Mouse (Mus musculus): ENCODE data around the gene Sult6b2. TPM values are rescaled to one million over a fixed set of nuclear protein-coding genes. Genes with fewer than 3 reads are reported as not detected.

Sult6b2 gene
- polyA plus RNA-seq (2021), result 0.04 TPM

DNA sequence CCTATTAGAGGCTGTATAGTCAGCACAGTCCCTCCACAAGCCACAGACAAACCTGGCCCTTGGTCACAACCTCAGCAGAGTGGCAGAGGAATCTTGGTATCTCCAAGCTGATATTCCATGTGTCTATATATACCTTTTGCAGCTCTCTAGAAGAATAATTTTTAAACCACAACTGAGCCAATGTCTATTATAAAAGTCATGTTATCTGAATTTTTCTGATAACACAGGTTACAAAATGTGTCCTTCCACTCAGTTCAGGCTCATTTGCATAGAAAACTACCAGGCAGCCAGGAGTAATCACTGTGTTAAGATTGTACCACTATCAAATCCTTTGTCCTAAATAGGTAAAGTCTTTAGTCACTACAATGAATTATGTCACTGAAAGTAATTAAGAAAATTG is at the start of gene Sult6b2:
Gene Sult6b2, minus strand, starts transcription at position 101 of the 400 bp plus-strand sequence.
- CTCF ChIA-PET, result no interaction called here

DNA sequence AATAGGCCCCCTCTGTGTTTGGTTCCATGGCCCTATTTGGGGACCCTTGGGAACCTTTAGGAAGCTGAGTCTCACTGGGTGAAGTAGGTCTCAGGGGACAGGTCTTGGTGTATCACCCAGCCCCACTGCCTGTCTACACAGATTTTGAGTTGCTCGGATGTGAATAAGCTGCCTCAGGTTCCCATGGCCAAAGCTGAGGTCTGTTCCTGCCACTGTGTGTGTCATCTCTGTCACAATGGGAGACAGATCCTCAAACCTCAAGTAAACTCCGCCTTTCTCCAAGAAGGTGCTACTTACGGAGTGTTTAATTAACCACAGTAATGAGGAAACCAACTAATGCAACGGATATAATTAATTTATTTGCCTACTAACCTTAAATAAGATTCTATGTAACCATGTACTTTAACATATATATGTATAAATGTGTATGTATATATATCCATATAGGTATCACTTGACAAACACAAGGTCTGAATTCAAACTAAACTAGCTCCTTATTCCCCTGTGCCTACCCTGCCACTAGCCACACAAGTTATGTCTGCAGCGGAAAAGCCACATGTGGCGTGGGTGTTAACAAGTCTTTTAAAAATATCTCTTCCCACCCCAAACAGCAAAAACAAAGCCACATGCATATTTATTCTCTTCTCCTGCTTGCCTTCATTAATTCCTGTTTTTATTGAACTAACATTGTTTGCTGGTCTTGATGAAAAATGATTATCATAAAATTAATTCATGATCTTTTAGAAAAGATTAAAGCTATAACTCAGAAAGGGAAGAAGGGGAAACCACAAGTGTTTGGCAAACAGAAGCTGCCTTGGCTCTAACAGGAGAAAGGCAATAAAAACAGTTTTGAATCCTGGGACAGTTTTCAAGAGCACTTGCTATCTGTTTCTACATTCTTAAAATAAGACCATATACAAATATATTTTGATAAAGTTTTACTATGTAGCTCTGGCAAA is 48.4 kb upstream of the Sult6b2 start:
- H3K27me3 ChIP-seq, result no peaks in the 10 kb centered on the region
- no peak for DNase-seq (ENCODE audit: low read depth, low spot score)
- in situ Hi-C loops (cut with MboI; ENCODE audit: low pct_unique_long_range_greater_than_20kb), result no loop called here

More for the DNA sequence above, at the start of gene Sult6b2:
- no peak for DNase-seq (ENCODE audit: low read depth, low spot score)
- POLR2A ChIA-PET, result no interaction called here
- peaks cover 4% of the 10 kb centered on the region for H3K27me3 ChIP-seq
- in situ Hi-C loops (cut with MboI; ENCODE audit: low pct_unique_long_range_greater_than_20kb), result no loop called here
- ATAC-seq, result no peak
- TF ChIP-seq CTCF (IDR thresholded peaks at IDR 0.05), result no peak

GRCm38 (mm10) chr6:142850436-142850835 is 46.1 kb upstream of the Sult6b2 start:
- no peaks in the 10 kb centered on the region for H3K27me3 ChIP-seq
- POLR2A ChIA-PET, result no interaction called here
- TF ChIP-seq CTCF (IDR thresholded peaks at IDR 0.05), result no peak
- in situ Hi-C loops (cut with MboI; ENCODE audit: low pct_unique_long_range_greater_than_20kb), result no loop called here
- no peak for DNase-seq (ENCODE audit: low read depth, low spot score)
- no peak for ATAC-seq
- CTCF ChIA-PET, result no interaction called here

More for the DNA sequence above, 48.4 kb upstream of the Sult6b2 start:
- no peak for ATAC-seq
- ChIA-PET CTCF (interaction anchor here (0.9 kb wide), 1 partner anchor 27 kb away, joined by 3 read pairs; no protein-coding TSS in a partner anchor), POLR2A (no interaction called here)
- no peak for TF ChIP-seq CTCF (IDR thresholded peaks at IDR 0.05)

GRCm38 (mm10) chr6:142849326-142849725 is 45.0 kb upstream of the Sult6b2 start:
- H3K27me3 ChIP-seq, result no peaks in the 10 kb centered on the region
- ChIA-PET POLR2A (no interaction called here), CTCF (interaction anchor here (1.3 kb wide), 1 partner anchor 16 kb away, joined by 3 read pairs; no protein-coding TSS in a partner anchor)
- no peak for DNase-seq (ENCODE audit: low read depth, low spot score)
- no peak for ATAC-seq
- no peak for TF ChIP-seq CTCF (IDR thresholded peaks at IDR 0.05)
- in situ Hi-C loops (cut with MboI; ENCODE audit: low pct_unique_long_range_greater_than_20kb), result no loop called here

DNA sequence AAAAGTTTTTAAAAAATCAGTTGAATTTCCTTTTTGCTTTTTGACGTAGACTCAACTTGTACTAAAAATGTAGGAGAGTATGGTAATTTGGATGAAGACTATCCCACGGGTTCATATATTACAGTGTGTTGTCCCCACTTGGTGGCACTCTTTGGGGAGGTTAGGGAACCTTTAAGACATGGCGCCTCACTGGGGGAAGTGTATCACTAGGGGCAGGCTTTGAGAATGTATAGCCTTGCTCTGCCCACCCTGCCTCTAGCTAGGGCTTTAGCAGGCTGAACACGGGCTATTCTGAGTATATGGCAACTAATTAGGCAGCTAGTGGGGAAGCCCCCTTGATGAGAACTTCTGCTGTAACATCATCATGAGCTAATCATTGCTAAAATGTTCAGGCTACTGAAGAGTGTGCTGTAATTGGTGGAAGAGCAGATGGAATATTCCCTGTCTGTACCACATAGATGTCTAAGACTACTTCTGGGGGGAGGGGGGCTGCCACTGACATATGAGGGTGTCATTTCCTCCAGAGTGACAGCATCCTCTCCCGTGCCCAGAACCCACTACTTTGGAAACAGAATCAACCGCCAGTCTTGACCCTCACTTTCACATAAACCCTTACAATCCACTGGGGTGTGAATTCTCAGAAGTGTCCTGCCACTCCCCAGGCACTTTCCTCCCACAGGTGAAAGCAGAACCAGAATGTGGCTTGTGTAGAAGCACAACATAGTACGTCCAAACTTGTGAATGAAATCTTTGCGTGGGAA is 43.8 kb upstream of the Sult6b2 start:
- CTCF ChIA-PET, result interaction anchor here (0.9 to 2.0 kb wide), 5 partner anchors 11 to 34 kb away, joined by 3 to 5 read pairs (median 4); no protein-coding TSS in a partner anchor
- DNase-seq (ENCODE audit: low read depth, low spot score), result no peak
- in situ Hi-C loops (cut with MboI; ENCODE audit: low pct_unique_long_range_greater_than_20kb), result no loop called here
- TF ChIP-seq CTCF (IDR thresholded peaks at IDR 0.05), result no peak
- no peak for ATAC-seq
- H3K27me3 ChIP-seq, result no peaks in the 10 kb centered on the region
- POLR2A ChIA-PET, result no interaction called here

- ChIA-PET POLR2A (no interaction called here), CTCF (interaction anchor here (2.0 kb wide), 1 partner anchor 32 kb away, joined by 5 read pairs; no protein-coding TSS in a partner anchor)
- no peak for ATAC-seq
- no peak for DNase-seq (ENCODE audit: low read depth, low spot score)
- in situ Hi-C loops (cut with MboI; ENCODE audit: low pct_unique_long_range_greater_than_20kb), result no loop called here
- no peak for TF ChIP-seq CTCF (IDR thresholded peaks at IDR 0.05)
- H3K27me3 ChIP-seq, result no peaks in the 10 kb centered on the region
Measured at GRCm38 (mm10) chr6:142846855-142847254, 42.6 kb upstream of the Sult6b2 start.

GRCm38 (mm10) chr6:142845066-142845465 is 40.8 kb upstream of the Sult6b2 start:
- CTCF ChIA-PET, result interaction anchor here (0.7 kb wide), 1 partner anchor 19 kb away, joined by 3 read pairs; no protein-coding TSS in a partner anchor
- POLR2A ChIA-PET, result no interaction called here
- ATAC-seq (no peak), DNase-seq (ENCODE audit: low read depth, low spot score) (no peak)
- TF ChIP-seq CTCF (IDR thresholded peaks at IDR 0.05), result no peak
- in situ Hi-C loops (cut with MboI; ENCODE audit: low pct_unique_long_range_greater_than_20kb), result no loop called here
- H3K27me3 ChIP-seq, result no peaks in the 10 kb centered on the region

DNA sequence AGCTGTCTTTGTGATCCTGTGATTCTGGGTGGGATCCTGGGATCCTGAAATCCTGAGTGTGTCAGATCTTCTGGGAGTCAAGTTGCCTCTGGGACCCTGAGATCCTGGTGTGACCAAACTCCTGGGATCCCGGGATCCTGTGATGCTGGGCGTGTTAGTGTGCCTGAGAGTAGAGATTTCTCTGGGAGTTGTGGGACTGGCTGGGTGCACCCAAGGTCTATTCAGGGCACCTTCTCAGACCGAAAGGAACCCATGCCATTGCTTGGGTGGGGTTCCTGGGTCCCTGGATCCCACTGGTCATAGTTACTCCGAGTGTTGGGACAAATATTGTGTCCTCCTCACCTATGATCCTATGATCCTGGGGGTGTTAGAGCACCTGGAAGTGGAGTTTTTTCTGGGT is 39.8 kb upstream of the Sult6b2 start:
- TF ChIP-seq CTCF (IDR thresholded peaks at IDR 0.05), result no peak
- CTCF ChIA-PET, result no interaction called here
- in situ Hi-C loops (cut with MboI; ENCODE audit: low pct_unique_long_range_greater_than_20kb), result no loop called here
- POLR2A ChIA-PET, result no interaction called here
- DNase-seq (ENCODE audit: low read depth, low spot score) (no peak), ATAC-seq (no peak)
- no peaks in the 10 kb centered on the region for H3K27me3 ChIP-seq

- in situ Hi-C loops (cut with MboI; ENCODE audit: low pct_unique_long_range_greater_than_20kb), result no loop called here
- no peak for ATAC-seq
- H3K27me3 ChIP-seq, result no peaks in the 10 kb centered on the region
- ChIA-PET POLR2A (no interaction called here), CTCF (no interaction called here)
- no peak for TF ChIP-seq CTCF (IDR thresholded peaks at IDR 0.05)
- no peak for DNase-seq (ENCODE audit: low read depth, low spot score)
Measured at GRCm38 (mm10) chr6:142838501-142838900, 34.2 kb upstream of the Sult6b2 start.

GRCm38 (mm10) chr6:142837326-142837725 is 33.0 kb upstream of the Sult6b2 start:
- no peak for DNase-seq (ENCODE audit: low read depth, low spot score)
- in situ Hi-C loops (cut with MboI; ENCODE audit: low pct_unique_long_range_greater_than_20kb), result no loop called here
- ATAC-seq, result no peak
- H3K27me3 ChIP-seq, result no peaks in the 10 kb centered on the region
- no peak for TF ChIP-seq CTCF (IDR thresholded peaks at IDR 0.05)
- ChIA-PET CTCF (interaction anchor here (0.9 to 1.0 kb wide), 2 partner anchors 11 kb away, joined by 3 to 4 read pairs; no protein-coding TSS in a partner anchor), POLR2A (no interaction called here)

DNA sequence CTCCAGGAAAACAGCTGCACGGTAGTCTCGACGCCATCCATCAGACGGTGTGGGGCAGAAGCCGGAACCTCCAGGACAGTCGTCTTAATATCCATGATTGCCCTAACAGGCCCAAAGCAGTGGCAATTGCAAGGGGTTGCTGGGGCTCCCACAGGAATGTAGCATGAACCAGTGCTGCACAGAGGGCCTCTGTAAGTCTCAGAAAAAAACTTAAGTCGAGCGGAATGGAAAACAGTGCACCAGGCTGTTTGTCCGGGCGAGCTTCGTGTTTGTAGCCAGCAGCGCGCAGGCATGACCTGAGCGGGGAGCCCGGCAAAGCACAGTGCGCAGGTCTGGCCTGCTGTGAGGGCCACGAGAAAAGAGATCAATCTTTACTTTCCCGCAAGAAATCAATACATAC is 31.4 kb upstream of the Sult6b2 start:
- no peak for ATAC-seq
- in situ Hi-C loops (cut with MboI; ENCODE audit: low pct_unique_long_range_greater_than_20kb), result no loop called here
- TF ChIP-seq CTCF (IDR thresholded peaks at IDR 0.05), result no peak

More for the DNA sequence above, 31.4 kb upstream of the Sult6b2 start:
- DNase-seq (ENCODE audit: low read depth, low spot score), result no peak
- POLR2A ChIA-PET, result no interaction called here
- CTCF ChIA-PET, result no interaction called here
- H3K27me3 ChIP-seq, result no peaks in the 10 kb centered on the region
